Mouse (Mus musculus) c-Kit-negative CD71-positive TER-119-positive erythroid progenitor cells, embryonic 14.5 days (primary cell): ENCODE results near the gene Prg4.

ENCODE experiments used
- DNase-seq: peaks from one replicate; pipeline ENCODE4 v3.0.0-alpha.2; 2013; ENCODE audit warnings: low read depth, low spot score

Prg4 gene

GRCm38 (mm10) chr1:150407285-150407684 lies 58.7 kb downstream of the Prg4 start:
- DNase-seq = no peak

- DNase-seq = no peak
Observed at GRCm38 (mm10) chr1:150404555-150404954, 61.4 kb downstream of the Prg4 start.

GRCm38 (mm10) chr1:150403914-150404313 lies 62.1 kb downstream of the Prg4 start:
- DNase-seq = no peak
